21 mouse cellular contexts compared by ENCODE assay signal in the genomic region with DNA sequence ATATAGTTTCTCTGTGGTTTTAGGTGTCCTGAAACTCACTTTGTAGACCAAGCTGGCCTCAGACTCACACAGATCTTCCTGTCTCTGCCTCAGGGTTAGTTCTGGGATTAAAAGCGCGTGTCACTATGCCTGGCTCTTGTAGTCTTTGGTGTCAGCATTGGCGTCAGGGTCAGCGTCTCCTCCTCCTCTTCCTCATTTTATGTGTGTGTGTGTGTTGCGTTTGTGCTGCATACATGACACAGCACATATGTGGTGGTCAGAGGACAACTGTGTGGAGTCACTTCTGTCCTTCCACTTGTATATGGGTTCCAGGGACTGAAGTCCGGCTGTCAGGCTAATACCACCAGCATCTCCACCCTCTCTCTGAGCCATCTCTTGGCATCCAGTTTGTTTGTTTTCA. TPM values are rescaled to one million over a fixed set of nuclear protein-coding genes. Genes with fewer than 3 reads are reported as not detected.
"Had no signal": no experiment of that assay in that cellular context is flagged by ENCODE, and none has a peak within 500 bp of the region (broad histone marks: within the 10 kb centered on the region; RNA-seq: fewer than 3 reads in every experiment).

No protein-coding gene starts in this region.

- H3K4me1 ChIP-seq: midbrain, embryonic 12.5 days had no signal

- H3K4me2 ChIP-seq: liver, embryonic 13.5 days; liver, embryonic 15.5 days; lung, embryonic 14.5 days; midbrain, embryonic 12.5 days; neural tube, embryonic 13.5 days; neural tube, embryonic 15.5 days had no signal

- H3K27me3 ChIP-seq: liver, embryonic 13.5 days; liver, embryonic 15.5 days; midbrain, embryonic 12.5 days; neural tube, embryonic 13.5 days; neural tube, embryonic 15.5 days had no signal

- ATAC-seq: midbrain, embryonic 16.5 days had no signal

- H3K27ac ChIP-seq: liver, embryonic 13.5 days; liver, embryonic 15.5 days; midbrain, embryonic 10.5 days; midbrain, embryonic 12.5 days; neural tube, embryonic 13.5 days; neural tube, embryonic 15.5 days had no signal

- H3K9me3 ChIP-seq: liver, embryonic 13.5 days; liver, embryonic 15.5 days; midbrain, embryonic 10.5 days; midbrain, embryonic 12.5 days; neural tube, embryonic 13.5 days; neural tube, embryonic 15.5 days had no signal

- H3K9ac ChIP-seq: liver, embryonic 13.5 days; liver, embryonic 15.5 days; lung, embryonic 14.5 days; midbrain, embryonic 12.5 days; neural tube, embryonic 13.5 days; neural tube, embryonic 15.5 days had no signal

- H3K4me3 ChIP-seq: liver, embryonic 13.5 days; liver, embryonic 15.5 days; midbrain, embryonic 10.5 days; midbrain, embryonic 12.5 days; myocyte; neural tube, embryonic 13.5 days; neural tube, embryonic 15.5 days had no signal

- DNase-seq: liver, embryonic 13.5 days; lung, adult 18-20 months; lung, embryonic 14.5 days; lung, postnatal 10 days; lung, postnatal 4 days; midbrain, embryonic 14.5 days; right cerebral cortex, postnatal 14 days; spleen, adult 18-20 months; thymus, adult 18-20 months; thymus, postnatal 14 days; thymus, postnatal 36 days had no signal

RNA-seq across cellular contexts. Expression of a gene that starts 30.1 kb away (rescaled TPM):
- total RNA-seq: megakaryocyte-erythroid progenitor cell, adult 5-6 weeks had no signal
- polyA plus RNA-seq: liver, embryonic 15.5 days; lung, embryonic 14.5 days; lung, embryonic 16.5 days; thymus, postnatal 0 days had no signal
